Mouse (Mus musculus) kidney, embryonic 14.5 days (tissue): ENCODE data around the gene Gps2. TPM values are rescaled to one million over a fixed set of nuclear protein-coding genes. Genes with fewer than 3 reads are reported as not detected.
"Not testable (repeated sequence)": the region's sequence is repeated elsewhere in the genome, so short reads cannot be mapped to it uniquely, and the experiment has no call there.

ENCODE experiments used
- ATAC-seq: fragments of 200-750 bp; cut with Nextera tagmentation; 2 replicates; pipeline ENCODE4 v1.8.0; 2017; ENCODE audit warnings: moderate number of reproducible peaks, mild to moderate bottlenecking, moderate TSS enrichment, moderate library complexity; ENCODE audit not compliant: low FRiP score, low TSS enrichment
- H3K27ac ChIP-seq: fragments of 300-500 bp; sonication (generic); 2 replicates; pipeline ENCODE4 v1.5.1; 2014; ENCODE audit warnings: low read depth, mild to moderate bottlenecking, low read length, moderate library complexity, mixed read lengths
- H3K27me3 ChIP-seq: fragments of 300-500 bp; sonication (generic); 2 replicates; pipeline ENCODE4 v1.6.1; 2014; ENCODE audit warnings: mild to moderate bottlenecking, low read length; ENCODE audit not compliant: control insufficient read depth, insufficient read depth
- H3K36me3 ChIP-seq: fragments of 300-500 bp; sonication (generic); 2 replicates; pipeline ENCODE4 v1.6.1; 2014; ENCODE audit warnings: low read length, mixed read lengths; ENCODE audit not compliant: control insufficient read depth, insufficient read depth
- H3K4me1 ChIP-seq: fragments of 300-500 bp; sonication (generic); 2 replicates; pipeline ENCODE4 v1.6.1; 2014; ENCODE audit warnings: low read length, mixed read lengths; ENCODE audit not compliant: control insufficient read depth, insufficient read depth
- H3K4me2 ChIP-seq: fragments of 300-500 bp; sonication (generic); replicated peaks from 2 replicates; pipeline ENCODE4 v1.6.1; 2014; ENCODE audit warnings: low read depth, mild to moderate bottlenecking, low read length
- H3K4me3 ChIP-seq: fragments of 300-500 bp; sonication (generic); 2 replicates; pipeline ENCODE4 v1.5.1; 2014; ENCODE audit warnings: mild to moderate bottlenecking, low read length
- H3K9ac ChIP-seq: fragments of 300-500 bp; sonication (generic); 2 replicates; pipeline ENCODE4 v1.6.1; 2014; ENCODE audit warnings: low read depth, mild to moderate bottlenecking, low read length, moderate library complexity
- H3K9me3 ChIP-seq: fragments of 300-500 bp; sonication (generic); 2 replicates; pipeline ENCODE4 v1.6.1; 2016; ENCODE audit warnings: low read length; ENCODE audit not compliant: control insufficient read depth
- WGBS: fragments of 180-500 bp; shearing (Covaris S2); extraction: QIAGEN DNeasy Blood & Tissue Kit; methylation state at CpG from one replicate; pipeline ENCODE4 v1.1.7; 2014; 5-methylcytosine and 5-hydroxymethylcytosine counted together
- polyA plus RNA-seq: library from polyadenylated mRNA; unstranded; fragments of >200 nt; fragmentation: Nextera tagmentation; extraction: Ambion mirVana; gene quantifications from 2 replicates; pipeline ENCODE4 v1.2.1, GENCODE M21; 2014

The Gps2 gene
- polyA plus RNA-seq, 1 experiment from 2014 or later: 73.4 TPM

DNA sequence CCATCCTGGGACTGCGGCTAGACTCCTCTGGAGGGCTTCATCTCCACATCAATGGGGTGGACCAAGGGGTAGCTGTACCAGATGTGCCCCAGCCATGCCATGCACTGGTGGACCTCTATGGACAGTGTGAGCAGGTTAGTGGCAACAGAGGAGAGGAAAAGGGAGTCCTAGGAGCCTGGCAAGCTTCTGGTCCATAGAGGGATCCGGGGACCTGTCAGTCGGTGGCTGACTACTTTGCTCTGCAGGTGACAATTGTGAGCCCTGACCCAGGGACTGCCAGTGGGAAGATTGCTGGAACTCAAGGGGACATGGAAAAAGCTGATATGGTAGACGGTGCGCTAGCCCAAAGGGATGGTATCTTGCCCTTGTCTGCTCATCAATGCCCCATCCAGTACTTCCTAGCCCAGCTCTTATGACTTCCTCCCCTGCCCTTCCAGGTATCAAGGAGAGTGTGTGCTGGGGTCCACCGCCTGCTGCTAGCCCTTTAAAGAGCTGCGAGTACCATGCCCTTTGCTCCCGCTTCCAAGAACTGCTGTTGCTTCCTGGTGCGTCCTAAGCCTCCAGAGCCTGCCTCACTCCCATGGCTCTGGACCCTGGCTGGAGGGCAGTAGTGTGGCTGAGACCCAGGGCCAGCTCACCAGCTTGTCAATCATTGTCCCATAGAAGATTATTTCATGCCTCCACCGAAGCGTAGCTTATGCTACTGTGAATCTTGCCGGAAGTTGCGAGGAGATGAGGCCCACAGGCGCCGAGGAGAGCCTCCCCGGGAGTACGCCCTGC, 2.7 kb upstream of the Gps2 start:
- peaks cover 13% of the 10 kb centered on the region for H3K4me1 ChIP-seq
- no peaks in the 10 kb centered on the region for H3K27me3 ChIP-seq
- H3K4me3 ChIP-seq: no peak overlapping the region
- no peak overlapping the region for H3K27ac ChIP-seq
- no peak overlapping the region for H3K4me2 ChIP-seq
- H3K9me3 ChIP-seq: no peaks in the 10 kb centered on the region
- H3K9ac ChIP-seq: no peak overlapping the region
- 96% methylated on average over 17 of the region's 17 CpGs for WGBS
- no peak for ATAC-seq
- H3K36me3 ChIP-seq: peaks cover 87% of the 10 kb centered on the region

DNA sequence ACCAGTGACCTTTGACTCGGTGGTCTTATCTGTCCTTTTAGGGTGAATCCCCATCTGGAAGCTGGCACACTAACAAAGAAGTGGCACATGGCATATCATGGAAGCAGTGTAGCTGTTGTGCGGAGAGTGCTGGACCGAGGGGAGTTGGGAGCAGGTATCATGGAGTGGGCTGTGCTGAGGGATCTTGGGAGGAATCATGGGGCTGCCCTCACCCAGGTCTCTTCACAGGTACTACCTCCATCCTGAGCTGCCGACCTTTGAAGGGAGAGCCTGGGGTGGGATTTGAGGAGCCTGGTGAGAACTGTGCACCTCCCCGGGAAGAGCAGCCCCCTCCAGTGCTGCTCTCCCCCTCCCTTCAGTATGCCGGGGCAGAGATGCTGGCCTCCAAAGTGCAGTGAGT, 2.0 kb upstream of the Gps2 start:
- Histone ChIP-seq H3K27me3 (no peaks in the 10 kb centered on the region), H3K27ac (no peak overlapping the region), H3K9me3 (no peaks in the 10 kb centered on the region), H3K4me1 (peaks cover 18% of the 10 kb centered on the region), H3K9ac (no peak overlapping the region), H3K36me3 (peaks cover 87% of the 10 kb centered on the region), H3K4me2 (no peak overlapping the region), H3K4me3 (no peak overlapping the region)
- no peak for ATAC-seq
- 95% methylated on average over 6 of the region's 6 CpGs for WGBS

DNA sequence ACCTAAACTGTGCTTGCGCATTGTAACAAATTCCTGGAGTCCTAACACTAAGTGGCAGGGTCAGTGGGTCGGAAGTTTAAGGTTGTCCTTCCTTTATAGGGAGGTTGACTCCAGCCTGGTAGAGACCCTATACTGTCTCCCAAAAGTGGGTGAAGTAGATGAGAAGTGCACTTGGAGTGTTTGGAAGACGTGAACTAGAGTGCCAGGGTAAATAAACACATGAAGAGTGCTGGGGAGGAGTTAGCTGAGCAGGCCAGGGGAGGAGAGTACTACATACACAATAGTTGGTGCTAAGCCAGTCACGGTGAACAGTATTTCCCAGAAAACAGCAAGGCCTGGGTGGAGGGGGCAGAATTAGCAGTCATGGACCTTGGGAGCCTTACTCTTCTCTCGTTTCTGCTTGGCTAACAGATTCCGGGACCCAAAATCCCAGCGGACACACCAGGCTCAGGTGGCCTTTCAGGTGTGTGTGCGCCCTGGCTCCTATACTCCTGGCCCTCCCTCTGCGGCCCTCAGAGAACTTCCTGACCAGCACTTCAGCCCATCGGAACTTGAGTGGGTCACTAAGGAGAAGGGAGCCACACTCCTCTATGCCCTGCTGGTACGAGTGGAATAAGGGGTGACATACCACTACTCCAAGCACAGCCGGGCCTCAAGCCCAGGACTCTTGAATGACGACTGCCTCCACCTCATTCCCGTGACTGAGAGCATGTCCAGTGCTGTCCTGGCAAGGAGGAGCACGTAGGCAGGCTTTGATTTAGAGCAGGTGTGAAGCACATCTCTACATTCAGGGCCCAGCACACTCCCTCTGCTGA, 765 bp upstream of the Gps2 start:
- H3K9me3 ChIP-seq: no peaks in the 10 kb centered on the region
- H3K4me1 ChIP-seq: peaks cover 18% of the 10 kb centered on the region
- WGBS: 76% methylated on average over 15 of the region's 15 CpGs
- H3K27me3 ChIP-seq: no peaks in the 10 kb centered on the region
- peaks cover 87% of the 10 kb centered on the region for H3K36me3 ChIP-seq
- H3K9ac ChIP-seq: peak overlapping the region; percentile 84; the same call in 1 of the 2 replicates
- H3K4me3 ChIP-seq: peak overlapping the region; percentile 79
- ATAC-seq: 0 out of 2 replicates have a peak, but pooled peaks have one; percentile 5
- peak overlapping the region; percentile 88 for H3K4me2 ChIP-seq
- H3K27ac ChIP-seq: no peak overlapping the region

DNA sequence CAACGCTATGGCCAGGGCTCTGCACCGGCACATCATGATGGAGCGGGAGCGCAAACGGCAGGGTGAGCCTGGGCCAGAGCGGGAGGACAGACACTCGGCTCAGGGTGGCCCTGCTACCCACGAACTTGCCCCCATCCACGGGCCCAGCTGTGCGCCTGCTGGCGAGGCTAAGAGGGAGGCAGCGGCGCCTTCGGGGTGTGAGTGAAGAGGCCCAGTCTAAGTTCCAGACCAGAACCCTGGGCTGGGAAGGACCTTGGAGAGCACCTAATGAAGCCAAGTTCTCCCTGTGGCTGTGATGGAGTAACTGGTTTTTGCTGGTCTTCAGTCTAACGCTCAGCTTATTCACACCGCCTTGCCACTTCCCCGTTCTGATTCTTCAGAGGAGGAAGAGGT, 680 bp downstream of the Gps2 start:
- H3K36me3 ChIP-seq: peaks cover 87% of the 10 kb centered on the region
- peak overlapping the region; percentile 77; the same call in 1 of the 2 replicates for H3K27ac ChIP-seq
- 2% methylated on average over 17 of the region's 17 CpGs for WGBS
- H3K4me2 ChIP-seq: peak overlapping the region; percentile 88
- no peaks in the 10 kb centered on the region for H3K9me3 ChIP-seq
- H3K27me3 ChIP-seq: no peaks in the 10 kb centered on the region
- H3K4me3 ChIP-seq: peak overlapping the region; percentile 79
- peak overlapping the region; percentile 84 for H3K9ac ChIP-seq
- ATAC-seq: no peak; the same call in 1 of the 2 replicates
- peaks cover 23% of the 10 kb centered on the region for H3K4me1 ChIP-seq

DNA sequence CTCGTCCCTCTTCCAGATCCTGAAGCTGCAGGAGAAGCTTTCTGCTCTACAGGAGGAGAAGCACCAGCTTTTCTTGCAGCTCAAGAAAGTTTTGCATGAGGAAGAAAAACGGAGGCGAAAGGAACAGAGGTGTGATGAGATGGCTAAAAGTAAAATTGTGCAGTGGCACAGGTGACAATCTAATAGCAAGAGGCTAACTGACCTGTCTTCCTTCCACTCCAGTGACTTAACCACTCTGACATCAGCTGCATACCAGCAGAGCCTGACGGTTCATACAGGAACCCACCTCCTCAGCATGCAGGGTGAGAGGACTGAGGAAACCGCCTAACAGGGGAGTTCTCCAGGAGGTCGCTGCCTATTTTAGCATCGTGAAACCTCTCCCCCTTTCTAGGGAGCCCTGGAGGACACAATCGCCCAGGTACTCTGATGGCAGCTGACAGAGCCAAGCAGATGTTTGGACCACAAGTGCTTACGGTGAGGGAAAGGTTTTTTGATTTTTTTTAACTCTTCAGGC, 1.3 kb downstream of the Gps2 start:
- H3K4me2 ChIP-seq: peak overlapping the region; percentile 88
- peaks cover 81% of the 10 kb centered on the region for H3K36me3 ChIP-seq
- H3K4me1 ChIP-seq: peaks cover 24% of the 10 kb centered on the region
- no peaks in the 10 kb centered on the region for H3K27me3 ChIP-seq
- no peak overlapping the region for H3K27ac ChIP-seq
- peak overlapping the region; percentile 79 for H3K4me3 ChIP-seq
- H3K9ac ChIP-seq: peak overlapping the region; percentile 84; the same call in 1 of the 2 replicates
- ATAC-seq: no peak
- no peaks in the 10 kb centered on the region for H3K9me3 ChIP-seq
- WGBS: 36% methylated on average over 9 of the region's 9 CpGs

DNA sequence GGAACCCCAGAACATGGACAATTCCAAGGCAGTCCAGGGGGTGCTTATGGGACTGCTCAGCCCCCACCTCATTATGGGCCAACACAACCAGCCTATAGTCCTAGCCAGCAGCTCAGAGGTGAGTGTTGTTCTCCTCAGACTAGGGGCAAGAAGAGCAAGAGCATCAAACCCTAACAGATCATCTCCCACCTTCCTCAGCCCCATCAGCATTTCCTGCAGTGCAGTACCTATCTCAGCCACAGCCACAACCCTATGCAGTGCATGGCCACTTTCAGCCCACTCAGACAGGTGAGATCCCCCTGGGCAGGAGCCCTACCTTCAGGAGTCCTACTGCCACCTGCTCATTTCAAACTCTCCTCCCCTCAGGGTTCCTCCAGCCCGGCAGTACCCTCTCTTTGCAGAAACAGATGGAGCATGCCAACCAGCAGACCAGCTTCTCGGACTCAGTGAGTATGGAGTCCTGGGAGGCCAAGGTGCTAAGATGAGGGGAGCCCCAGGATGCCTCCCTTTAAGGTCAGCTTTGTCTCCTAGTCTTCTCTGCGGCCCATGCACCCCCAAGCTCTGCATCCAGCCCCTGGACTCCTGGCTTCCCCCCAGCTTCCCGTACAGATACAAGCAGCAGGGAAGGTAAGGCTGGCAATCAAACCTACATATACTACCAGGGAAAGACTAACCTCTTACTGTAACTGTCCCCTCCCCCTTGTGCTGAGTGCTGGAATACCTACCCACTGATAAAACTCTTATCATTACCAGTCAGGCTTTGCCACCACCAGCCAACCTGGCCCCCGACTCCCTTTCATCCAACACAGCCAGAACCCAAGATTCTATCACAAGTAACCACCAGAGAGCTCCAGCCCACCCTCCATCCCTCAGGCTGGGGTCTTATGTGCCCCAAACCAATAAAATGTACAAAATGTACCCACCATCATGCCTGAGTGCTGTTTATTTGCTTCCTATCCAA, 2.3 kb downstream of the Gps2 start:
- no peak overlapping the region for H3K9ac ChIP-seq
- H3K4me3 ChIP-seq: no peak overlapping the region; the same call in 1 of the 2 replicates
- no peaks in the 10 kb centered on the region for H3K27me3 ChIP-seq
- no peak for ATAC-seq
- no peak overlapping the region for H3K27ac ChIP-seq
- H3K4me2 ChIP-seq: no peak overlapping the region
- peaks cover 71% of the 10 kb centered on the region for H3K36me3 ChIP-seq
- no peaks in the 10 kb centered on the region for H3K9me3 ChIP-seq
- 61% methylated on average over 5 of the region's 5 CpGs for WGBS
- peaks cover 24% of the 10 kb centered on the region for H3K4me1 ChIP-seq

DNA sequence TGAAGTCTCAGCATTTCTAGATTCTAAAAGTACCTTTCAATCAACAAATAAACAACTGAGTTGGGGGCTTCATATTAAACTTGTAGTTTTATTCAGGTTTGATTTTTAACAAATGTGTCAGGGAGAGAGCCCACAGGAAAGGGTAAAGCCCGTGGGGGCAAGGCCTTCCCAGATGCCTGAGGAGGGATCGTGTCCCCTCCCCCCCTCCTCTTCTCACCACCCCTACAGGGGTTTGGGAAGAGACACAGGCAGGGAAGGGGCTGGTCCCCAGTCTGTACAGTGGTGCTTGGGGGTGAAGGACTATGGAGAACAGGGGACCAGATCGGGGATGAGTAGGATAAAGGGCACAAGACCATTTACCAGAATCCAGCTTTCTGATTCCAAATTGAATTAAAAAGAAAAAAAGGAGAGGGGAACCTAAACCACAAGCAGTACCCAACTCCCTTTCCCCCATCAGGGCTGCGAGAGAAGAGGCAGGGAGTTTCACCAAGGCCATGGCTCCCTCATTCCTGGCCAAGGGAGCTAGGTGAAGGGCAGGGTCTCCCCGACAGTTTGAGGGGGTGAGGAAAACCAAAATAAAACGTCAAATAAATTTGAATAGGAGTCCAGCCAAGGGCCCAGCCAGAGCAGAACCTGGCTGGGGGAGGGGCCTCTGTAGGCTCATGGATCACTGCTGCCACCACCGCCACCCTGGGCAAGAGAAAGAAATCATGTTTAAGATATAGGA, 3.1 kb downstream of the Gps2 start:
- ATAC-seq, H3K9me3 ChIP-seq, H3K27me3 ChIP-seq, H3K27ac ChIP-seq, H3K4me3 ChIP-seq, H3K9ac ChIP-seq, H3K4me2 ChIP-seq: not testable (repeated sequence)
- peaks cover 24% of the 10 kb centered on the region for H3K4me1 ChIP-seq
- H3K36me3 ChIP-seq: peaks cover 62% of the 10 kb centered on the region
- 61% methylated on average over 7 of the region's 7 CpGs for WGBS
